Mouse (Mus musculus): ENCODE data around the gene Galr3.

GRCm38 (mm10) chr15:79026511-79027290, 15.0 kb upstream of the Galr3 start:
- no peak for TF ChIP-seq CTCF (IDR thresholded peaks at IDR 0.05; ENCODE audit: control insufficient read depth, insufficient read depth, low read length)
- TF ChIP-seq POLR2A (IDR thresholded peaks at IDR 0.05; ENCODE audit: borderline replicate concordance, control insufficient read depth, low read depth, low read length), result no peak

Data from bone marrow, adult 2 months (tissue).